Mouse (Mus musculus): ENCODE data around the gene Reps2. TPM values are rescaled to one million over a fixed set of nuclear protein-coding genes. Genes with fewer than 3 reads are reported as not detected.

Gene Reps2
- polyA plus RNA-seq, 2 experiments: 2.5 to 3.2 TPM

DNA sequence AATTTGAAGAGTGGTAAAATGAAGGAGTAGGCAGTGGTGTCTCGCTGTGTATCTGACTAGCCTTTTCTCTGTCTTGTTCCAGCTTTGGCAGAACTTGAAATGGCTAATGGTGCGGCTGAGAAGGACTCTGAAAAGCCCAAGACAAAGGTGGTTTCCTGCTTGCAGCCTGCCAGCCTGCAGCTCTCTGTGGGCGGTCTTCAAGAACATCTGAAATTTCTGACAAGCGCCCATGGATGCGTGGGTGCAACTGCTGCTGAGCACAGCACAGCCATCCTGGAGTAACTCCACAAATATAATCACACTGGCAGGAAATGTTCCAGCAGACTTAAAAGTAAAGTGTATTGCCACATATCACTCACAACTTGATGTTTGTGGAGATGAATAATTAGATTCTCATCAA, 181.3 kb downstream of the Reps2 start:
- Histone ChIP-seq H3K27me3 (ENCODE audit: control insufficient read depth, insufficient read depth, low read length) (no peaks in the 10 kb centered on the region), H3K4me1 (ENCODE audit: control insufficient read depth, insufficient read depth, low read length) (no peaks in the 10 kb centered on the region), H3K27ac (replicated peaks; ENCODE audit: low read depth, low read length) (no peak overlapping the region), H3K9ac (ENCODE audit: low read depth, low read length, severe bottlenecking) (no peak overlapping the region), H3K4me2 (replicated peaks; ENCODE audit: low read depth, low read length, severe bottlenecking) (no peak overlapping the region), H3K4me3 (replicated peaks; ENCODE audit: low read length) (no peak overlapping the region), H3K9me3 (ENCODE audit: control insufficient read depth, low read length) (no peaks in the 10 kb centered on the region), H3K36me3 (ENCODE audit: control insufficient read depth, insufficient read depth, low read length) (no peaks in the 10 kb centered on the region)
- DNase-seq (ENCODE audit: low spot score): no peak
- no peak for TF ChIP-seq POLR2A (IDR thresholded peaks at IDR 0.05; ENCODE audit: borderline replicate concordance, extremely low read depth, insufficient read depth, insufficient read length)
- WGBS: 65% methylated on average over 5 of the region's 5 CpGs
- no peak for ATAC-seq (ENCODE audit: low FRiP score, low read depth)

DNA sequence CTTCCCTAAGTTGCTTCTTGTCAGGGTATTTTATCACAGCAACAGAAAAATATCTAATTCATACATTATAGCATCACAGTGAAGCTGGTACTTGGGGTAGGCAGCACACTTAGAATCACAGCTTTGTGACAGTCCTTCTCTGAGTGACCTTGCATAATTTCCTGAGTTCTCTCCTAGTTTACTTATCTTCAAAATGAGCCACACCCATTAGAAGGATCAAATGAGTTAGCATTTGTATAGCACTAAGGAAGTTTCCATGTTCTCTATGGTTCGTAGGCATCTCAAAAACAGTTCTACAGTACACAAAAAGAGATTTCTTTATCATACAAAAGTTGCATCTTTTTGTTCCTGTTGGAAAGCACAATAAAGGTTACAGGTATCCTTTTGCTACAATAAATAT, 187.0 kb downstream of the Reps2 start:
- Histone ChIP-seq H3K36me3 (ENCODE audit: control insufficient read depth, insufficient read depth, low read length) (no peaks in the 10 kb centered on the region), H3K4me3 (replicated peaks; ENCODE audit: low read length) (no peak overlapping the region), H3K9me3 (ENCODE audit: control insufficient read depth, low read length) (no peaks in the 10 kb centered on the region), H3K4me2 (replicated peaks; ENCODE audit: low read depth, low read length, severe bottlenecking) (no peak overlapping the region), H3K9ac (ENCODE audit: low read depth, low read length, severe bottlenecking) (no peak overlapping the region), H3K27ac (replicated peaks; ENCODE audit: low read depth, low read length) (no peak overlapping the region), H3K4me1 (ENCODE audit: control insufficient read depth, insufficient read depth, low read length) (no peaks in the 10 kb centered on the region), H3K27me3 (ENCODE audit: control insufficient read depth, insufficient read depth, low read length) (no peaks in the 10 kb centered on the region)
- TF ChIP-seq POLR2A (IDR thresholded peaks at IDR 0.05; ENCODE audit: borderline replicate concordance, extremely low read depth, insufficient read depth, insufficient read length): no peak
- ATAC-seq (ENCODE audit: low FRiP score, low read depth) (no peak), DNase-seq (ENCODE audit: low spot score) (no peak)
- WGBS: 94% methylated on average over 1 of the region's 1 CpGs

DNA sequence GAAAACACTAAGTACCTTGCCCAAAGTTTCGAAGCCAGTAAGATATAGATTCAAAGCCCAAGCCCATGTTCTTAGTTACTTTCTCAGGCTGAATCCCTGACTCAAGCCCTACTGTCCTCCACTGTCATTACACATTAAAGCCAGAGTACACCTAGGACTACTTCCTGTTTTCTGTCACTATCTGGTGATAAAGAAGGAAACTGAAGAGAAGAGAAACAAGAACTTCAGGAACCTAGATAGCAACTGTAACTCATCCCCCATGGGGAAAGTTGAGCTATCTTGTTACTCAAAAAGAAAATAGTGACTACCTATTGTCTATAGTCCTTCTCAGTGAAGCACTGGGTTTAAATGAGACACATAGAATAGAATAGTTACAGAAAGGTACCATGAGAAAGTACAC, 188.1 kb downstream of the Reps2 start:
- DNase-seq (ENCODE audit: low spot score) (no peak), ATAC-seq (ENCODE audit: low FRiP score, low read depth) (no peak)
- no peak overlapping the region for H3K9ac ChIP-seq (ENCODE audit: low read depth, low read length, severe bottlenecking)
- H3K27me3 ChIP-seq (ENCODE audit: control insufficient read depth, insufficient read depth, low read length): no peaks in the 10 kb centered on the region
- H3K4me1 ChIP-seq (ENCODE audit: control insufficient read depth, insufficient read depth, low read length): no peaks in the 10 kb centered on the region
- WGBS: 79% methylated on average over 1 of the region's 1 CpGs
- no peak for TF ChIP-seq POLR2A (IDR thresholded peaks at IDR 0.05; ENCODE audit: borderline replicate concordance, extremely low read depth, insufficient read depth, insufficient read length)
- H3K4me3 ChIP-seq (replicated peaks; ENCODE audit: low read length): no peak overlapping the region
- H3K36me3 ChIP-seq (ENCODE audit: control insufficient read depth, insufficient read depth, low read length): no peaks in the 10 kb centered on the region
- H3K4me2 ChIP-seq (replicated peaks; ENCODE audit: low read depth, low read length, severe bottlenecking): no peak overlapping the region
- no peaks in the 10 kb centered on the region for H3K9me3 ChIP-seq (ENCODE audit: control insufficient read depth, low read length)
- no peak overlapping the region for H3K27ac ChIP-seq (replicated peaks; ENCODE audit: low read depth, low read length)

DNA sequence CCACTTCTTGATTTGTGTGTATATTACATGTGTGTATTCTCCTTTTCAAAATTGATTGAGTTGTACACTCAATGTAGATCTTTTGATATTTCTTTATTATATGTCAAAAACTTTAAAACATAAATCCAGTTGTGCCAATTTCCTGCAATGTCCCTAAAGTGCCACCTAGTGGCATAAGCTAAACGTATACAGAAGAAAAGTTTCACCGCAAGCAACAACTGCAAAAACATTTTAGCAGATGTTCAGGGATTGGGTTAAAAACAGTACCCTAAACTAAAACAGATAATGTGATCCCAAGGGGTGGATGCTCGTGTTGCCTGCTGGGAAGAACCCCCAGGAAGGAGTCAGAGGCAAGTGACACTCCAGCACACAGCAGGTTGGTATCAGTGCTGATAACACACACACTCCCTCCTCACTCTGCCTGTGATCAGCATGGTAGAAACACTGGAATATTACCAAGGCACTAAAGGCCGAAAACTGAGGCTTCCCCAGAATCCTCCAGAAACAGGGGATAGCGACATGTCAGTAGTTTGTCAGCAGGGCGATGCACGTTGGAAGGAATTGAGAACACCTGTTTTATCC, 189.5 kb downstream of the Reps2 start:
- Histone ChIP-seq H3K36me3 (ENCODE audit: control insufficient read depth, insufficient read depth, low read length) (no peaks in the 10 kb centered on the region), H3K27me3 (ENCODE audit: control insufficient read depth, insufficient read depth, low read length) (no peaks in the 10 kb centered on the region), H3K9me3 (ENCODE audit: control insufficient read depth, low read length) (no peaks in the 10 kb centered on the region), H3K4me2 (replicated peaks; ENCODE audit: low read depth, low read length, severe bottlenecking) (no peak overlapping the region), H3K9ac (ENCODE audit: low read depth, low read length, severe bottlenecking) (no peak overlapping the region), H3K4me1 (ENCODE audit: control insufficient read depth, insufficient read depth, low read length) (no peaks in the 10 kb centered on the region), H3K4me3 (replicated peaks; ENCODE audit: low read length) (no peak overlapping the region), H3K27ac (replicated peaks; ENCODE audit: low read depth, low read length) (no peak overlapping the region)
- WGBS: 57% methylated on average over 7 of the region's 7 CpGs
- ATAC-seq (ENCODE audit: low FRiP score, low read depth) (no peak), DNase-seq (ENCODE audit: low spot score) (peak; percentile 4)
- no peak for TF ChIP-seq POLR2A (IDR thresholded peaks at IDR 0.05; ENCODE audit: borderline replicate concordance, extremely low read depth, insufficient read depth, insufficient read length)

DNA sequence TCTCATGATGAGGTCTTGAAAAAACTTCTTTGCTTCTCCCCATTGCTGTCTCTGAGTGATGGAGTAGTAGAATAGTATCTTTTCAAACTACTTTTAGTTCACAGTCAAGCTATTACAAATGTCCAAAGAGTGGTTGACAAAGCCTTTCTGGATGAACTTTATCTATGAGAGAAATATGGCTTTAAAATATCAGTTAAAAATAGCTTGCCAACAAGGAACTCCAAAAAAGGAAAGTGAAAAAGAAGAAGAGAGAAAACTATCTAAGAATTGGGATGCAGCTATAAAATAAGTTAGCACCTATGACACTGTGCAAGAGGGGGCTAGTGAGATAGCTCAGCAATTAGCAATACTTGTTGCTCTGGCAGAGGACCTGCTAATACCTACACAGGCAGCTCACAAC, 190.8 kb downstream of the Reps2 start:
- Histone ChIP-seq H3K27me3 (ENCODE audit: control insufficient read depth, insufficient read depth, low read length) (no peaks in the 10 kb centered on the region), H3K4me3 (replicated peaks; ENCODE audit: low read length) (no peak overlapping the region), H3K9ac (ENCODE audit: low read depth, low read length, severe bottlenecking) (no peak overlapping the region), H3K36me3 (ENCODE audit: control insufficient read depth, insufficient read depth, low read length) (no peaks in the 10 kb centered on the region), H3K27ac (replicated peaks; ENCODE audit: low read depth, low read length) (no peak overlapping the region), H3K4me1 (ENCODE audit: control insufficient read depth, insufficient read depth, low read length) (no peaks in the 10 kb centered on the region), H3K4me2 (replicated peaks; ENCODE audit: low read depth, low read length, severe bottlenecking) (no peak overlapping the region), H3K9me3 (ENCODE audit: control insufficient read depth, low read length) (no peaks in the 10 kb centered on the region)
- no peak for TF ChIP-seq POLR2A (IDR thresholded peaks at IDR 0.05; ENCODE audit: borderline replicate concordance, extremely low read depth, insufficient read depth, insufficient read length)
- DNase-seq (ENCODE audit: low spot score) (no peak), ATAC-seq (ENCODE audit: low FRiP score, low read depth) (no peak)

DNA sequence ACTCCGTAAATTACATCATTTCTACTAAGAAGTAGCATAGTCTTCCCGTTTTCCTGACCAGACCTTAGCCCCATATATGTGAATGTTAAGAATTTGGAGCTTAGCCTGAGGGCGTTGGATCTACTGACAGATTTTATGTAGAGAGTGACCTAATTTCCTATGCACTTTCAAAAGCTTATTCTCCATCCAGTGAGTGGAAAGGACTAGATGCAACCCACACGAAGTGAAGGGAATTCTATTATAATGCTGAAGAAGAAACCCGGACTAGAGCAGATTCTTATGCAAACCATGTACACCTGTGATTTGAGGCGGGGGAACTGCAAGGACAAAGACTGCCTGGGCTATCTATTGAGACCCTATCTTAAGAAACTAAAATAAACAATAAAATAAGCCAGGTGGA, 195.5 kb downstream of the Reps2 start:
- Histone ChIP-seq H3K9ac (ENCODE audit: low read depth, low read length, severe bottlenecking) (no peak overlapping the region), H3K4me2 (replicated peaks; ENCODE audit: low read depth, low read length, severe bottlenecking) (no peak overlapping the region), H3K36me3 (ENCODE audit: control insufficient read depth, insufficient read depth, low read length) (no peaks in the 10 kb centered on the region), H3K9me3 (ENCODE audit: control insufficient read depth, low read length) (no peaks in the 10 kb centered on the region), H3K4me3 (replicated peaks; ENCODE audit: low read length) (no peak overlapping the region), H3K27me3 (ENCODE audit: control insufficient read depth, insufficient read depth, low read length) (no peaks in the 10 kb centered on the region), H3K4me1 (ENCODE audit: control insufficient read depth, insufficient read depth, low read length) (no peaks in the 10 kb centered on the region), H3K27ac (replicated peaks; ENCODE audit: low read depth, low read length) (no peak overlapping the region)
- 56% methylated on average over 6 of the region's 6 CpGs for WGBS
- TF ChIP-seq POLR2A (IDR thresholded peaks at IDR 0.05; ENCODE audit: borderline replicate concordance, extremely low read depth, insufficient read depth, insufficient read length): no peak
- ATAC-seq (ENCODE audit: low FRiP score, low read depth) (no peak), DNase-seq (ENCODE audit: low spot score) (no peak)

Data from limb, embryonic 14.5 days (tissue).